Mouse (Mus musculus) ES-E14 (cell line): ENCODE measurements around the gene Cxcl12.

ENCODE experiments used
- CHD2 ChIP-seq: IDR thresholded peaks from 2 replicates; pipeline ENCODE4 v1.6.1; 2014; ENCODE audit warnings: mild to moderate bottlenecking, low read depth, low read length, inconsistent platforms
- HCFC1 ChIP-seq: IDR thresholded peaks from 2 replicates; pipeline ENCODE4 v1.6.1; 2012; ENCODE audit warnings: low read length, inconsistent platforms, borderline replicate concordance; ENCODE audit not compliant: insufficient read depth
- MAFK ChIP-seq: IDR thresholded peaks from 2 replicates; pipeline ENCODE4 v1.6.1; 2014; ENCODE audit warnings: mild to moderate bottlenecking, low read depth, low read length, inconsistent platforms; ENCODE audit not compliant: insufficient read depth
- ZNF384 ChIP-seq: IDR thresholded peaks from 2 replicates; pipeline ENCODE4 v1.6.1; 2012; ENCODE audit warnings: low read depth, low read length, inconsistent platforms

GRCm38 (mm10) chr6:117163486-117163885, 4.8 kb upstream of the Cxcl12 start:
- TF ChIP-seq ZNF384 (no peak), MAFK (no peak), HCFC1 (no peak), CHD2 (no peak)
